Mouse (Mus musculus) kidney, embryonic 16.5 days (tissue): ENCODE results near the gene Ank2. TPM values are rescaled to one million over a fixed set of nuclear protein-coding genes. Genes with fewer than 3 reads are reported as not detected.

Source experiments
- ATAC-seq: fragments of 200-750 bp; cut with Nextera tagmentation; 2 replicates; pipeline ENCODE4 v1.8.0; 2017; ENCODE audit warnings: moderate TSS enrichment; ENCODE audit not compliant: low FRiP score, low TSS enrichment
- H3K27ac ChIP-seq: fragments of 300-500 bp; sonication (generic); 2 replicates; pipeline ENCODE4 v1.5.1; 2014; ENCODE audit warnings: low read length
- H3K27me3 ChIP-seq: fragments of 300-500 bp; sonication (generic); 2 replicates; pipeline ENCODE4 v1.6.1; 2014; ENCODE audit warnings: low read length, control low read depth, mixed read lengths; ENCODE audit not compliant: insufficient read depth
- H3K36me3 ChIP-seq: fragments of 300-500 bp; sonication (generic); 2 replicates; pipeline ENCODE4 v1.6.1; 2014; ENCODE audit warnings: low read length, control low read depth, mixed read lengths; ENCODE audit not compliant: insufficient read depth
- H3K4me1 ChIP-seq: fragments of 300-500 bp; sonication (generic); 2 replicates; pipeline ENCODE4 v1.6.1; 2014; ENCODE audit warnings: low read length, control low read depth, mixed read lengths; ENCODE audit not compliant: insufficient read depth
- H3K4me2 ChIP-seq: fragments of 300-500 bp; sonication (generic); replicated peaks from 2 replicates; pipeline ENCODE4 v1.6.1; 2014; ENCODE audit warnings: low read depth, low read length
- H3K4me3 ChIP-seq: fragments of 300-500 bp; sonication (generic); 2 replicates; pipeline ENCODE4 v1.5.1; 2014; ENCODE audit warnings: mild to moderate bottlenecking, low read length
- H3K9ac ChIP-seq: fragments of 300-500 bp; sonication (generic); replicated peaks from 2 replicates; pipeline ENCODE4 v1.6.1; 2014; ENCODE audit warnings: low read length
- H3K9me3 ChIP-seq: fragments of 300-500 bp; sonication (generic); 2 replicates; pipeline ENCODE4 v1.6.1; 2016; ENCODE audit warnings: low read length, control low read depth
- WGBS: fragments of 180-500 bp; shearing (Covaris S2); extraction: QIAGEN DNeasy Blood & Tissue Kit; methylation state at CpG from one replicate; pipeline ENCODE4 v1.1.7; 2014; 5-methylcytosine and 5-hydroxymethylcytosine counted together
- microRNA counts: library from miRNA; unstranded; fragments of <30 nt; microRNA quantifications from one replicate; lab custom pipeline; 2016
- microRNA-seq: library from miRNA; unstranded; fragments of <30 nt; microRNA quantifications from one replicate; pipeline ENCODE4, GENCODE M21; 2016
- polyA plus RNA-seq: library from polyadenylated mRNA; unstranded; fragments of >200 nt; fragmentation: Nextera tagmentation; extraction: Ambion mirVana; gene quantifications from 2 replicates; pipeline ENCODE4 v1.2.1, GENCODE M21; 2015

The Ank2 gene
- polyA plus RNA-seq, 1 experiment from 2014 or later: 7.5 TPM

- ATAC-seq: no peak
- H3K9ac ChIP-seq: no peak overlapping the region
- H3K36me3 ChIP-seq: no peaks in the 10 kb centered on the region
- WGBS: 75% methylated on average over 10 of the region's 10 CpGs
- no peak overlapping the region for H3K4me2 ChIP-seq
- no peaks in the 10 kb centered on the region for H3K9me3 ChIP-seq
- peaks cover 3% of the 10 kb centered on the region; the same call in 1 of the 2 replicates for H3K4me1 ChIP-seq
- H3K4me3 ChIP-seq: no peak overlapping the region
- no peak overlapping the region for H3K27ac ChIP-seq
- H3K27me3 ChIP-seq: no peaks in the 10 kb centered on the region
These were observed 580.2 kb downstream of the Ank2 start for GRCm38 (mm10) chr3:126918805-126919473.

GRCm38 (mm10) chr3:126916381-126916780, 582.8 kb downstream of the Ank2 start:
- Histone ChIP-seq H3K4me2 (no peak overlapping the region), H3K9ac (no peak overlapping the region), H3K4me3 (no peak overlapping the region), H3K4me1 (no peaks in the 10 kb centered on the region), H3K36me3 (no peaks in the 10 kb centered on the region), H3K27ac (no peak overlapping the region), H3K27me3 (no peaks in the 10 kb centered on the region), H3K9me3 (no peaks in the 10 kb centered on the region)
- ATAC-seq: no peak

- Histone ChIP-seq H3K4me3 (no peak overlapping the region), H3K4me2 (no peak overlapping the region), H3K9ac (no peak overlapping the region), H3K9me3 (no peaks in the 10 kb centered on the region), H3K27me3 (no peaks in the 10 kb centered on the region), H3K4me1 (no peaks in the 10 kb centered on the region), H3K27ac (no peak overlapping the region), H3K36me3 (no peaks in the 10 kb centered on the region)
- ATAC-seq: peak; percentile 75; the same call in 1 of the 2 replicates
- WGBS: 14% methylated on average over 3 of the region's 3 CpGs
These were observed 595.6 kb downstream of the Ank2 start for GRCm38 (mm10) chr3:126903543-126903942.

- 39% methylated on average over 4 of the region's 4 CpGs for WGBS
- H3K4me1 ChIP-seq: no peaks in the 10 kb centered on the region
- no peaks in the 10 kb centered on the region for H3K36me3 ChIP-seq
- H3K27me3 ChIP-seq: no peaks in the 10 kb centered on the region
- H3K9ac ChIP-seq: no peak overlapping the region
- H3K27ac ChIP-seq: no peak overlapping the region
- ATAC-seq: no peak
- H3K4me3 ChIP-seq: no peak overlapping the region
- H3K9me3 ChIP-seq: peaks cover 5% of the 10 kb centered on the region; the same call in 1 of the 2 replicates
- no peak overlapping the region for H3K4me2 ChIP-seq
These were observed 612.5 kb downstream of the Ank2 start for GRCm38 (mm10) chr3:126886644-126887043.

- Histone ChIP-seq H3K9me3 (peaks cover 5% of the 10 kb centered on the region; the same call in 1 of the 2 replicates), H3K27me3 (no peaks in the 10 kb centered on the region), H3K4me1 (no peaks in the 10 kb centered on the region), H3K4me2 (no peak overlapping the region), H3K27ac (no peak overlapping the region), H3K4me3 (no peak overlapping the region), H3K36me3 (no peaks in the 10 kb centered on the region), H3K9ac (no peak overlapping the region)
- 68% methylated on average over 4 of the region's 4 CpGs for WGBS
- no peak for ATAC-seq
These were observed 613.1 kb downstream of the Ank2 start for GRCm38 (mm10) chr3:126886090-126886489.

GRCm38 (mm10) chr3:126878233-126878632, 620.9 kb downstream of the Ank2 start:
- H3K9me3 ChIP-seq: peaks cover 5% of the 10 kb centered on the region; the same call in 1 of the 2 replicates
- H3K27me3 ChIP-seq: no peaks in the 10 kb centered on the region
- H3K4me2 ChIP-seq: no peak overlapping the region
- no peak for ATAC-seq
- H3K9ac ChIP-seq: no peak overlapping the region
- no peak overlapping the region for H3K4me3 ChIP-seq
- H3K36me3 ChIP-seq: no peaks in the 10 kb centered on the region
- WGBS: 31% methylated on average over 1 of the region's 1 CpGs
- no peak overlapping the region for H3K27ac ChIP-seq
- H3K4me1 ChIP-seq: no peaks in the 10 kb centered on the region

MicroRNAs within 50 kb of the gene (microRNA counts, 519-probe panel; counts per million panel counts)
- 104 counts per million, percentile 35 among the panel's probes with 10 or more counts for microRNA mmu-miR-302a (lab: Ali Mortazavi, UCI)
- microRNA mmu-miR-302b (lab: Ali Mortazavi, UCI): 104 counts per million, percentile 35 among the panel's probes with 10 or more counts
- 104 counts per million, percentile 35 among the panel's probes with 10 or more counts for microRNA mmu-miR-302c (lab: Ali Mortazavi, UCI)
- microRNA mmu-miR-302d (lab: Ali Mortazavi, UCI): 104 counts per million, percentile 35 among the panel's probes with 10 or more counts
- microRNA mmu-miR-367 (lab: Ali Mortazavi, UCI): 2,855 counts per million, percentile 68 among the panel's probes with 10 or more counts

Small RNAs within 50 kb of the gene (microRNA-seq; reads per million reads assigned to microRNA genes)
- gene Gm44494: not detected
- 5.9 reads per million, percentile 23 among the genes with 10 or more reads in this experiment for gene Mir302a
- 4.0 reads per million, percentile 18 among the genes with 10 or more reads in this experiment for gene Mir302b
- gene Mir302c: 1.6 reads per million, percentile 3 among the genes with 10 or more reads in this experiment
- gene Mir302d: 6.3 reads per million, percentile 24 among the genes with 10 or more reads in this experiment
- not detected for gene Mir367

Other genes with a start within 250 kb of the Ank2 start
- gene Larp7, start 54.0 kb upstream of the Ank2 start, polyA plus RNA-seq: 43.2 and 58.3 TPM in 2 replicates
- 6.3 and 9.1 TPM in 2 replicates for gene Zgrf1, start 54.1 kb upstream of the Ank2 start, polyA plus RNA-seq
- not detected in 2 replicates for gene Neurog2, start 133.8 kb upstream of the Ank2 start, polyA plus RNA-seq